Mouse (Mus musculus): ENCODE data around the gene Aldh3b2.

Aldh3b2 gene

DNA sequence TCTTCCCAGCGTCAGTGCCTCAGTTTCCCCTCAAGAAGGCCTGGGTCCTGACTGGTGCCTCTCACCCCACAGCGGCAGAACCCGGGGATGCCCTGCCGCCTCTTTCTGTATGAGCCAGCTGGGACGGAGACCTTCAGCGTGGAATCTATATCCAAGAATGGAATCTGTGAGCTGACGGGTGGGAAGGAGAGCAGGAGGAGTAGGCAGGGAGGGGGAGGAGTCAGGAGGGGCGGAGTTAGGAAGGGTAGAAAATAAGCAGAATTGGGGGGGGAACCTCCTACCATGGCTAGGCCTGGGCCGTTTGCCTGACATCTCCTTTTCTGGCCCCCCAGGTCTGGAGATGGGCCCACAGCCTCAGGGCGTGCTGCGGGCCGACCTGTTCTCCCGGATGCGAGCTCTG lies 15.9 kb downstream of the Aldh3b2 start:
- DNase-seq (ENCODE audit: low read depth, low spot score): no peak

DNA sequence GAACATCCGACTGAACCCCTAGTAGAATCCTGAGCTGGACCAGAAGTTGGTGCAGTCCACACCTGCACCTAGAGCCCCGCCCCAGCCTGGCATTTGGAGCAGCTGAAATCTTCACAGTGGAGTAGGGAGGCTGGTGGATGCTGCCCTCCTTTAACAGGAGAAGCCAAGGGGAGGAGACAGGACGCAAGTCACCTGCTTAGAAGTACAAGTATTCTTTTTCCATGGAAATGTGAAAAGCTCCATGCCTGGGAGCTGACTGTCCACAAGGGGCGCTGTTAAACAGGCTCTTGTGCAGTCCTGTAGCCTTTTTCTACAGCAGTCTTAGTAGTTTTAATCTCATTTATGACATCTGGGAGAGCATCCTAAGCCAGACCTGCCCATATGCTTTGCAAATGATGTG lies 16.6 kb downstream of the Aldh3b2 start:
- DNase-seq (ENCODE audit: low read depth, low spot score): no peak

GRCm38 (mm10) chr19:3990804-3991203 lies 18.7 kb downstream of the Aldh3b2 start:
- DNase-seq (ENCODE audit: low read depth, low spot score): no peak

DNA sequence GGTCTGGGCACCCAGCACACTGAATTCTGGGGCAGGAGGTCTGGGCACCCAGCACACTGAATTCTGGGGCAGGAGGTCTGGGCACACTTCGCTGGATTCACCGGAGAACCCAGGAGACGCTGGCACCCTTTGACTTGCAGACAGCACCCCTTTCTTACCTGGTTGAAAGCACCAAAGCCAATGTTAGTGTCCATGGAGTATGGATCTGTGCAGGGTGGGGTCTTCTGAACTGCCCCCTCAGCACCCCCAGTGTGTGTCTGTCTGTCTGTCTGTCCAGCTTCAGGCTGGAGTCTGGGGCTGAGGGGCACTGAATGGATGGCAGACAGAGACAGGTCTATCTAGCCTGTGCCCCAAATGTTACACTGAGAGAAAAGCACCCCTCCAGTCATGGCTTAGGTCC lies 19.4 kb downstream of the Aldh3b2 start:
- no peak for DNase-seq (ENCODE audit: low read depth, low spot score)

- DNase-seq (ENCODE audit: low read depth, low spot score): no peak
Observed at GRCm38 (mm10) chr19:3991966-3992365, 19.8 kb downstream of the Aldh3b2 start.

DNA sequence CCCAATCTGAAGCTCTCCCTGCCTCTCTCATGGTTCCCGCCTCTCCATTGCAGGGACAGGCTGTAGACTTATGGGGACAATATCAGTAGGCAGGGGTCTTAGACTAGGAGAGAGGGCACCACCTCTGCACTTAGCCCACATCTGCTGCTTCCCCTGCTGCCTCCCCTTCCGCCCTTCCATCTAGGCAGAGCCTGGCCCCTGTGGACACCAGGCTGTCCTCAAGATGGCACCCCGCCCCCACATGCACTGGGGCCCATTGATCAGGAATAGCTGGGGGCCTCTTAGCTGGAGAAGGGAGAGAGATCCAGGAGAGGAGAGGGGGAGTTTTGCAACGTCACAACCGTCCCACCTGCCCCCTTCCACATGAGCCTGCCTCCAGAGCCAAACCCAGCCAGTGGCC lies 20.3 kb downstream of the Aldh3b2 start, which contains the start of gene Tbx10:
Tbx10 (plus strand) TSS at position 337 of the 400 bp plus-strand sequence.
- DNase-seq (ENCODE audit: low read depth, low spot score): no peak

- DNase-seq (ENCODE audit: low read depth, low spot score): no peak
Observed at GRCm38 (mm10) chr19:3994932-3995331, 22.8 kb downstream of the Aldh3b2 start.

DNA sequence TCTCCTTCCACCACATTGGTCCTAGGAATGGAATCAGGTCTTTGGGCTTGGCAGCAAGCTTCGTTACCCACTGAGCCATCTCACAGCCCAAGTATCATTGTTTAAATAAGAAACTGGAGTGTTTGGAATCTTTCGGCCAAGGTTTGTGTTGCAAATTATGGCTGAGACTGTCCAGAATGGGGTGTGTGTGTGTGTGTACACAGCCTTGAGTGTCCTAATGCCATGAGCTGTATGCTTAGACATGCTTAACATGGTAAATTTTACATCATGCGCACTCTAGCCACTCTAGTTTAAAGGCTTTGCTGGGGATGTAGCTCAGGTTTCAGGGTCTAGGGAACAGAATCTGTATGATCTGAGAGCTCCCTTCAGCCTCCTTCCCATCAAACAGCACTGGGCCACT lies 23.4 kb downstream of the Aldh3b2 start:
- no peak for DNase-seq (ENCODE audit: low read depth, low spot score)

DNA sequence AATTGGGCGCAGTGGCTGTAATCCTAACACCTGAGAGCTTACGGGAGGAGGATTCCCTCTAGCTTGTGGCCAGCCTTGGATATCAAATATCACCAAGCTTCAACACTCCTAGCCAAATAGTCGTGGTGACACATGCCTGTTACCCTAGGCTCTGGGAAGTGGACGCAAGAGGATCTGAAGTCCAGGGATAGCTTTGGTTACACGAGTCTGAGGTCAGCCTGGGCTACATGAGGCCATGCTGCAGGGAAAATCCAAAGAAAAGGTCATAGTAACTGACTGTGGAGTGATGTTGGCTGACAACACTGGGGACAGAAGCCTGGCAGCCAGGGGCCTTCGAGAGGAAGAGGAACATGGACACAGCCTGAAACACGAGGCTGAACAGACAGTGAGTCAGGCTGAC lies 24.0 kb downstream of the Aldh3b2 start:
- no peak for DNase-seq (ENCODE audit: low read depth, low spot score)

DNA sequence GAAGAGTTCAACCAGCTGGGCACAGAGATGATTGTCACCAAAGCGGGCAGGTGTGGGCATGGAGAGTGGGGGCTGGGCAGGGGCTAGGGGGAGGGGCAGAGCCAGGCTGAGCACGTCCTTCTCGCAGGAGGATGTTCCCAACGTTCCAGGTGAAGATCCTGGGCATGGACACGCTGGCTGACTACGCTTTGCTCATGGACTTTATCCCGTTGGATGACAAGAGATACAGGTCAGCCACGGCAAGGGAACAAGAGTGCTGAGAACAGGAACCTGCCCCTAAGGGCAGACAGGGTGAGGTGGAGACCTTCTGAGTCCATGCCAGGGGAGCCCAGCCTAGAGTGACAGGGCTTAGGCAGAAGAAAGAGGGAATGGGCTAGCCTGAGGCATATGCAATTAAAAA lies 24.6 kb downstream of the Aldh3b2 start:
- DNase-seq (ENCODE audit: low read depth, low spot score): no peak

DNA sequence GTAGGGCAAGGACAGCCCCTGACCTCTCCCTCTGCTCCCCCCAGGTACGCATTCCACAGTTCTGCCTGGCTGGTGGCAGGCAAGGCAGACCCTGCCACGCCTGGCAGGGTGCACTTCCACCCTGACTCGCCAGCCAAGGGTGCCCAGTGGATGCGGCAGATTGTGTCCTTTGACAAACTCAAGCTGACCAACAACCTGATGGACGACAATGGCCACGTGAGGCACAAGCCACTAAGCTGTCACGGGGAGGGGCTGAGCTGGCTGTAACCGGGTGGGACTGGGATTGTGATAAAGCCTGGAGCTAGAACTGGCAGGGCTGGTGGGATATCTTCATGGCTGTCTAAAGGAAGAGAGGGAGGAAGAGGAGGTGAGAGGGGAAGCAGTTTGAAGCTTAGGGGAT lies 25.1 kb downstream of the Aldh3b2 start:
- no peak for DNase-seq (ENCODE audit: low read depth, low spot score)

GRCm38 (mm10) chr19:3998335-3998734 lies 26.2 kb downstream of the Aldh3b2 start:
- no peak for DNase-seq (ENCODE audit: low read depth, low spot score)

DNA sequence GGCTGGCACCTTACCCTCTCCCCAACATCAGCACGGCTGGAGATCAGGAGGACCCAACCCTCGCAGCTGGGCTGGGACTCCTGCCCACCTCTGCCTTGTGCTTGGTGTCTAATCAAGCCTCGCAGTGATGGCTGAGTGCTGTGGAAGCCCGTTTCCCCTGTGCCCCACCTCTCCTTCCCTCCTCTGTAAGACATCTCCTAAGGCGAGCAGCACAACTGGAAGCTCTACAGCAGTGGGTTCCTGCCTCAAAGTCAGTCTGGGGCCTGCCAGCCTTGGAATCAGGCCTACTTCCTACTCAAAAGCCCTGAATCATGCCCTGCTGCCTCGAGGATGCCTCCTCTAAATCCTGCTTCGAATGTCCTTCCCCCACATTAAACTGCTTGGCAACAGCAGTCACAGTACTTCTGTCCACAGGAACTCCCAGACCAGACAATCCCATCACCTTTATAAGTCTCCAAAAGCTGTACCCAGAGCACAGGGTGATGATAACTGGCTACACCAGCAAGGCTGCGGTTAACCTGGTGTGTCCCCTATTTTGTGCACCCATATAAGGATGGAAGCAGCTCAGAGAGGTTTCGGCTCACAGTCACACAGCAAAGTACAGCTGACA lies 27.1 kb downstream of the Aldh3b2 start:
- no peak for DNase-seq (ENCODE audit: low read depth, low spot score)

DNA sequence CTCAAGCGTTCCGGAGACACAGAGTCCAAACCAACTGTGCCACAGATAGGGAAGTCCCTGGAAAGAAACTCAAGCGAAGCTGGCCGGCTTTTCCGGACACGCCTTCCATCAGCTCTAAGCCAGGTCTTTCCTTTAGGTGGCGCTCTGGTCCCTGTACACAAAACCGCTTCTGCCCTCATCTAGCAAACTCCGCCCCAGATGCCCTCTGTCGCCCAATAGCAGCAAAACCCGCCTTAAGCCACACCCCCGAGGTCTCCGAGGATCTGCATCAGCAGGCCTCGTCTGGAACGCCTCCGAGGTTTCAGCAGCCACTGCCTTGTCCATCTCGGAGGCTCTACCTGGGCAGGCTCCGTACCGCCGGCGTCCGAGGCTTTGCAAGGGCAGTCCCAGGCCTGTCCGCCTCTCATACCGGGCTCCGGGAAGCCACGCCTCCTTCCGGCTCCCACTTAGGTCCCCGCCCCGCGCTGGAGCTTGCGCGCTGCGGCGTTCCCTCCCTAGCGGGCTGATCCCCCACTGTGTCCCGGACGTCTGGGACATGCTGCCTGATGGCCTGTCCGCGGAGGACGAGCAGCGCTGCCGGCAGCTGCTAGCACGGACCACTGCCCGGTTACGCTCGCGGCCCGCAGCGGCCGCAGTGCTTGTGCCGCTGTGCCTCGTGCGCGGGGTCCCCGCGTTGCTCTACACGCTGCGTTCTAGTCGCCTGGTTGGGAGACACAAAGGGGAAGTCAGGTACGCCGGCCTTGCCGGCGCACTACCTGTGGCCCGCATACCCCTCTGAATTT lies 28.2 kb downstream of the Aldh3b2 start, which contains the start of the genes Nudt8 and Gm49405:
Nudt8 (plus strand) TSS at position 462 of the 782 bp plus-strand sequence.
Gm49405 (plus strand) TSS at position 508 of the 782 bp plus-strand sequence.
- peak; percentile 93 for DNase-seq (ENCODE audit: low read depth, low spot score)

- no peak for DNase-seq (ENCODE audit: low read depth, low spot score)
Observed at GRCm38 (mm10) chr19:4000949-4001525, 28.9 kb downstream of the Aldh3b2 start.

GRCm38 (mm10) chr19:4001752-4002151 lies 29.6 kb downstream of the Aldh3b2 start:
- no peak for DNase-seq (ENCODE audit: low read depth, low spot score)

GRCm38 (mm10) chr19:4003112-4003511 lies 31.0 kb downstream of the Aldh3b2 start, which contains the start of gene Doc2g:
Gene Doc2g, plus strand, starts transcription at chr19:4003313.
- DNase-seq (ENCODE audit: low read depth, low spot score): no peak

DNA sequence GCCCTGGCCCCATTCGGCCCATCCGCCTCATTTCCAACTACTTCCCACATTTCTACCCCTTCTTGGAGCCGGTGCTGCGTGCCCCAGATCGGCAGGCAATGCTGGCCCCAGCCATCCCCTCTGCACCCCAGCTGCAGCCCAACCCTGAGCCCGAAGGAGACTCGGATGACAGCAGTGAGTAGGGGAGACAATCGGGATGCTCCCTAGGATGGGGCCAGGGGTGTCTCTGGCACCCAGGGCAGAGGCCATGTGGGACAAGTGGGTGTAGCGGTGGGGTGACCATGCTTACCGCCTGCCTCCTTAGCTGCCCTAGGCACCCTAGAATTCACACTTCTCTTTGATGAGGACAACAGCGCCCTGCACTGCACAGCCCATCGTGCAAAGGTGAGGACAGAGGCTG lies 31.5 kb downstream of the Aldh3b2 start:
- no peak for DNase-seq (ENCODE audit: low read depth, low spot score)

- DNase-seq (ENCODE audit: low read depth, low spot score): no peak
Observed at GRCm38 (mm10) chr19:4004331-4004730, 32.2 kb downstream of the Aldh3b2 start.

DNA sequence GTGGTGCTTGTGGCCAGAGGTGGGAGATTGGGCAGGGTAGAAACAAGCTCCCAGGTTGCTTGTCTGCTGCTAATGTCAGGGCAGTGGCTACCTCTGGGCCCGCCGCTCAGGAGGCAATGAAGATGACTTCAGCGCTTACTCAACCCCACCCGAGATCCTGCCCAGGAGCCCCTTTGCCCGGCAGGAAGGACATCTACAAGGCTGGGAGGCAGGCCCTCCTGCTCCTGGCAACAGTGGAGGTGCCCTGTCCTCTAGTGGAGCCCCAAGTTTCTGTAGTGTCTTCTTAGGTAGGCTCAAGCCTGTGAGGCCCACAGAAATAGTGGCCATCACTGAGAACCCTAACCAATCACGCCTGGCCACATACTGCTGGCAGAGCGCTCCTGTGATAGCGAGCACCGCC lies 33.0 kb downstream of the Aldh3b2 start:
- DNase-seq (ENCODE audit: low read depth, low spot score): no peak

GRCm38 (mm10) chr19:4005971-4006370 lies 33.8 kb downstream of the Aldh3b2 start:
- no peak for DNase-seq (ENCODE audit: low read depth, low spot score)

- DNase-seq (ENCODE audit: low read depth, low spot score): no peak
Observed at GRCm38 (mm10) chr19:4011086-4011485, 39.0 kb downstream of the Aldh3b2 start.

Data from retina, postnatal 7 days (tissue).